Mouse (Mus musculus): ENCODE results near the gene Clk4. TPM values are rescaled to one million over a fixed set of nuclear protein-coding genes. Genes with fewer than 3 reads are reported as not detected.

Clk4 gene
- total RNA-seq (2014; rRNA removed) (99.1 and 116 TPM in 2 replicates), polyA plus RNA-seq (2012; rRNA removed) (11.1 and 13.9 TPM in 2 replicates)

- Histone ChIP-seq H3K79me2 (ENCODE audit: control insufficient read depth, insufficient read depth, low read length) (peaks cover 12% of the 10 kb centered on the region), H3K36me3 (ENCODE audit: control insufficient read depth, insufficient read depth, low read length) (peaks cover 4% of the 10 kb centered on the region), H3K9ac (ENCODE audit: low read depth, low read length) (peak within 1 kb of the TSS; percentile 59), H3K4me1 (ENCODE audit: control insufficient read depth, insufficient read depth, low read length) (peaks cover 10% of the 10 kb centered on the region), H3K4me3 (ENCODE audit: insufficient read depth, low read depth, low read length) (peak within 1 kb of the TSS; percentile 85), H3K27me3 (ENCODE audit: control insufficient read depth, insufficient read depth, low read length) (no peaks in the 10 kb centered on the region), H3K27ac (replicated peaks; ENCODE audit: insufficient read depth, low read depth, low read length) (peak within 1 kb of the TSS; percentile 59)
- no peak for TF ChIP-seq POLR2A (IDR thresholded peaks at IDR 0.05; ENCODE audit: extremely low read depth, insufficient read depth, low read length)
- TF ChIP-seq CTCF (IDR thresholded peaks at IDR 0.05; ENCODE audit: low read depth, low read length), result no peak
- WGBS, result 91% methylated on average over 3 of the region's 3 CpGs
- DNase-seq (ENCODE audit: extremely low read depth, low read depth, low spot score), result no peak
Observed at GRCm38 (mm10) chr11:51261680-51262219, at the start of gene Clk4. Gene Clk4, plus strand, starts transcription at chr11:51261730.

DNA sequence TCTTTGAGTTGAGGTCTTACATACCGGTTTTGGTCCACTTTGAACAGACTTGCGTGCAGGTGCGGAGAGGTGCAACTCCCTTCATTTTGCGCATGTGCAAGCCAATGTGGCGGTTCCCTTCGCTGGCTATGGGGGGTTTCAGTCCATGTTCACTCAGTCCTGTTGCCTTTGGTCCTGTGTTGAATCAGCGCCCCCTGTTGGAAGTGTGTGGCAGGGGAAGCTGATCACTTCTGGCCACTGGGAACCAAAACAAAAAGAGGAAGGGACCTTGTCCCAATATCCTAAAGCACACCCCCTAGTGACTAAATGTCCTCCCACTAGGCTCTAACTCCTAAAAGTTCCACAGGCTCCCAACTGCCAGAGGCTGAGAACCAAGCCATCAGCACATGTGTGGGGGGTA lies 47.5 kb upstream of the Clk4 start:
- DNase-seq (ENCODE audit: extremely low read depth, low read depth, low spot score), result no peak
- no peak overlapping the region for H3K4me3 ChIP-seq (ENCODE audit: insufficient read depth, low read depth, low read length)

DNA sequence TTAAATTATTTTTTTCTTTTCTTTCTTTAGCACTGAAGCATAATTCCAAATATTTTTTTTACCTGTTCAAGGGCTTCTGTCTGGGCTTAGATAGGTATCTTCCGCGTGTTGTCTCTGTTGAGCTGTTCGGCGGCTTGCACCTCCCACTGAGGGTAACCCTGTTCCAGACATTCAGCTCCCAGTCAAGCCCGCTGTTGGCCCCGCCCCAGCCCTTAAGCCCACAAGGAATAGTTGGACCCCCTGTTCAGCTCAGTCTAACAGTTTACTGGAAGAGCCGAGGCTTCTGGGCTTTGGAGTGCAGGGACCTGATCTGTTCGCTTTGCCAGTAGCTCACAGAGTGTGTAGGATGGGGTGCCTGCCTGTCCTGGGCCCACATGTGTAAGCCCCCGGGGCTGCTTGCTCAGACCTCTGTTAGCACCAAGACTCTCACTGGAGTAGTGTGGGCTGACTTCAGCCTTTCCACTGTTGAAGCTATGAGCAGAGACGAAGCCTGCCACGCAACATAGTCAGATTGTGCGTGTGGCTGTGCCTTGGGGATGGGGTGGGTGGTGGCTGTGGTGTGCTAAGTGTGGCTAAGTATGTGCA lies 42.0 kb upstream of the Clk4 start:
- Histone ChIP-seq H3K79me2 (ENCODE audit: control insufficient read depth, insufficient read depth, low read length) (no peaks in the 10 kb centered on the region), H3K27ac (replicated peaks; ENCODE audit: insufficient read depth, low read depth, low read length) (no peak overlapping the region), H3K27me3 (ENCODE audit: control insufficient read depth, insufficient read depth, low read length) (no peaks in the 10 kb centered on the region), H3K4me3 (ENCODE audit: insufficient read depth, low read depth, low read length) (no peak overlapping the region), H3K36me3 (ENCODE audit: control insufficient read depth, insufficient read depth, low read length) (no peaks in the 10 kb centered on the region), H3K9ac (ENCODE audit: low read depth, low read length) (no peak overlapping the region), H3K4me1 (ENCODE audit: control insufficient read depth, insufficient read depth, low read length) (no peaks in the 10 kb centered on the region)
- no peak for DNase-seq (ENCODE audit: extremely low read depth, low read depth, low spot score)
- TF ChIP-seq CTCF (IDR thresholded peaks at IDR 0.05; ENCODE audit: low read depth, low read length), result no peak
- TF ChIP-seq POLR2A (IDR thresholded peaks at IDR 0.05; ENCODE audit: extremely low read depth, insufficient read depth, low read length), result no peak
- WGBS, result 90% methylated on average over 12 of the region's 12 CpGs

More for the DNA sequence above, 47.5 kb upstream of the Clk4 start:
- Histone ChIP-seq H3K27ac (replicated peaks; ENCODE audit: insufficient read depth, low read depth, low read length) (no peak overlapping the region), H3K9ac (ENCODE audit: low read depth, low read length) (no peak overlapping the region), H3K36me3 (ENCODE audit: control insufficient read depth, insufficient read depth, low read length) (no peaks in the 10 kb centered on the region), H3K4me1 (ENCODE audit: control insufficient read depth, insufficient read depth, low read length) (no peaks in the 10 kb centered on the region), H3K27me3 (ENCODE audit: control insufficient read depth, insufficient read depth, low read length) (no peaks in the 10 kb centered on the region), H3K79me2 (ENCODE audit: control insufficient read depth, insufficient read depth, low read length) (no peaks in the 10 kb centered on the region)
- WGBS, result 82% methylated on average over 7 of the region's 7 CpGs
- TF ChIP-seq POLR2A (IDR thresholded peaks at IDR 0.05; ENCODE audit: extremely low read depth, insufficient read depth, low read length) (no peak), CTCF (IDR thresholded peaks at IDR 0.05; ENCODE audit: low read depth, low read length) (0 out of 2 replicates have a peak, but pooled peaks have one; percentile 15)

DNA sequence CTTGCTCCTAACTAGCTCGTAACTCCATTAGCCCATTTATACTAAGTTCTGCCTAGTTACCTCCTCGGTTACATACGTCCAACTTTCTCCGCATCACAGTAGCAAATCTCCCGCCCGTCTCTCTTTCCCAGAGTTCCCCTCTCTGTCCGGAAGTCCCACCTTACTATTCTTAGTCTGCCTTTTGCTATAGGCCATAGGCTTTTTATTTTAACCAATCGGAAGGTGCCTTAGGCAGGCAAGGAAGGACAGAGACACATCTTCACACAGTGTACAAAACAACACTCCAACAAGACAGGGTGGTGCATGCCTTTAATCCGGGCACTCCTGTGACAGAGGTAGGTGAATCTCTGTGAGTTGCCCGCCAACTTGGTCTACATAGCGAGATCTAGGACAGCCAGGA lies 41.2 kb upstream of the Clk4 start, which contains the start of gene Gm12569:
Gene Gm12569 (plus strand): TSS at position 166 of the 400 bp plus-strand sequence.
- TF ChIP-seq CTCF (IDR thresholded peaks at IDR 0.05; ENCODE audit: low read depth, low read length) (no peak), POLR2A (IDR thresholded peaks at IDR 0.05; ENCODE audit: extremely low read depth, insufficient read depth, low read length) (no peak)
- Histone ChIP-seq H3K79me2 (ENCODE audit: control insufficient read depth, insufficient read depth, low read length) (no peaks in the 10 kb centered on the region), H3K27ac (replicated peaks; ENCODE audit: insufficient read depth, low read depth, low read length) (no peak within 1 kb of the TSS), H3K9ac (ENCODE audit: low read depth, low read length) (no peak within 1 kb of the TSS), H3K4me3 (ENCODE audit: insufficient read depth, low read depth, low read length) (no peak within 1 kb of the TSS), H3K27me3 (ENCODE audit: control insufficient read depth, insufficient read depth, low read length) (no peaks in the 10 kb centered on the region), H3K36me3 (ENCODE audit: control insufficient read depth, insufficient read depth, low read length) (no peaks in the 10 kb centered on the region), H3K4me1 (ENCODE audit: control insufficient read depth, insufficient read depth, low read length) (no peaks in the 10 kb centered on the region)
- no peak for DNase-seq (ENCODE audit: extremely low read depth, low read depth, low spot score)
- WGBS, result 93% methylated on average over 11 of the region's 11 CpGs

DNA sequence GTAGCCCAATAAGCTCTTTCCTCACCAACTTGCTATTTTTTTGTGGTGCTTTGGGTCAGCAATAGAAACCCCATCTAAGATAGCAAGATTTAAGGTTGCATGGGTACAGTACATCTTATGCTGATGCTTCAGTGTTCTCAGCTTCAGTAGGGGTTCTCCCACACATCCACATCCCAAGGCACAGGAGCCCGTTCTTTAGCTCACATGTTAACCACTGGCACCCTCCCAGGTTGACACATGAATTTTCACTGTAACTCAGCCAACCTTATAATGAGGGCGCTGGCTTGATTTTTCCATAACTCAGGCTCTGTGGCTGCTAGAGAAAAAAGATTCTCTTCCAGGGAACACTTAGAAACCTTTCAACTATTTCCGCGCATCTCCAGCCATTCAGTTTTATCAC lies 34.4 kb upstream of the Clk4 start:
- no peaks in the 10 kb centered on the region for H3K36me3 ChIP-seq (ENCODE audit: control insufficient read depth, insufficient read depth, low read length)
- no peak overlapping the region for H3K9ac ChIP-seq (ENCODE audit: low read depth, low read length)
- no peaks in the 10 kb centered on the region for H3K27me3 ChIP-seq (ENCODE audit: control insufficient read depth, insufficient read depth, low read length)
- H3K4me1 ChIP-seq (ENCODE audit: control insufficient read depth, insufficient read depth, low read length), result no peaks in the 10 kb centered on the region
- H3K4me3 ChIP-seq (ENCODE audit: insufficient read depth, low read depth, low read length), result no peak overlapping the region
- 88% methylated on average over 4 of the region's 4 CpGs for WGBS
- TF ChIP-seq CTCF (IDR thresholded peaks at IDR 0.05; ENCODE audit: low read depth, low read length), result no peak
- TF ChIP-seq POLR2A (IDR thresholded peaks at IDR 0.05; ENCODE audit: extremely low read depth, insufficient read depth, low read length), result no peak
- H3K79me2 ChIP-seq (ENCODE audit: control insufficient read depth, insufficient read depth, low read length), result no peaks in the 10 kb centered on the region
- no peak for DNase-seq (ENCODE audit: extremely low read depth, low read depth, low spot score)
- no peak overlapping the region for H3K27ac ChIP-seq (replicated peaks; ENCODE audit: insufficient read depth, low read depth, low read length)

DNA sequence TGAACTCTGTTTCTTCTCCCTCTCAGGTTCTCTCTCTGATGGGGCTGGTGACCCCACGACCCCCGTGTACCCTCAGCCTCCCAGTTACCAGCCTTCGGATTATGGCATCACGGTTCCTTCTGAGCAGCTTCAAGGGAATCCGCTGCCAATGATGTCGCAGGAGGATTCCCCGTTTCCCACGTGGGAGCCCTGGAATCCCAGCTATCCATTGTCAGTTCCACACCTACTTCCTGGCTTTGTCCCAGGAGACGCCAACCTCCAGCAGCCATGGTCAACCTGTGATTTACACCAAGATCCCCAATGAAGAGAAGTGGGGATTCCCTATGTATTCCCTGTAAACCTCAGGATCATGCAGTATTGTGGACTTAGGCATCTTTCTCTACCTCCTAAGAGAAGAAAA lies 26.9 kb upstream of the Clk4 start:
- H3K27me3 ChIP-seq (ENCODE audit: control insufficient read depth, insufficient read depth, low read length), result no peaks in the 10 kb centered on the region
- TF ChIP-seq POLR2A (IDR thresholded peaks at IDR 0.05; ENCODE audit: extremely low read depth, insufficient read depth, low read length) (no peak), CTCF (IDR thresholded peaks at IDR 0.05; ENCODE audit: low read depth, low read length) (no peak)
- H3K79me2 ChIP-seq (ENCODE audit: control insufficient read depth, insufficient read depth, low read length), result no peaks in the 10 kb centered on the region
- DNase-seq (ENCODE audit: extremely low read depth, low read depth, low spot score), result no peak
- H3K4me1 ChIP-seq (ENCODE audit: control insufficient read depth, insufficient read depth, low read length), result no peaks in the 10 kb centered on the region
- H3K4me3 ChIP-seq (ENCODE audit: insufficient read depth, low read depth, low read length), result no peak overlapping the region
- H3K36me3 ChIP-seq (ENCODE audit: control insufficient read depth, insufficient read depth, low read length), result no peaks in the 10 kb centered on the region
- WGBS, result 79% methylated on average over 9 of the region's 9 CpGs
- H3K9ac ChIP-seq (ENCODE audit: low read depth, low read length), result no peak overlapping the region
- H3K27ac ChIP-seq (replicated peaks; ENCODE audit: insufficient read depth, low read depth, low read length), result no peak overlapping the region

Measured in liver, adult 2 months (tissue).